Mouse (Mus musculus) hindbrain, embryonic 14.5 days (tissue): ENCODE results near the gene Degs2. TPM values are rescaled to one million over a fixed set of nuclear protein-coding genes. Genes with fewer than 3 reads are reported as not detected.

Source experiments
- ATAC-seq: fragments of 200-750 bp; cut with Nextera tagmentation; 2 replicates; pipeline ENCODE4 v1.8.0; 2017; ENCODE audit warnings: moderate number of reproducible peaks, mild to moderate bottlenecking, moderate TSS enrichment, moderate library complexity; ENCODE audit not compliant: low FRiP score
- DNase-seq: peaks from one replicate; pipeline ENCODE4 v3.0.0-alpha.2; 2015; ENCODE audit warnings: low spot score
- H3K27ac ChIP-seq: fragments of 300-500 bp; sonication (generic); 2 replicates; pipeline ENCODE4 v1.5.1; 2014; ENCODE audit warnings: mild to moderate bottlenecking, moderate library complexity
- H3K27me3 ChIP-seq: fragments of 300-500 bp; sonication (generic); 2 replicates; pipeline ENCODE4 v1.6.1; 2014; ENCODE audit warnings: mild to moderate bottlenecking, low read length, mixed read lengths; ENCODE audit not compliant: control insufficient read depth, insufficient read depth
- H3K36me3 ChIP-seq: fragments of 300-500 bp; sonication (generic); replicated peaks from 2 replicates; pipeline ENCODE4 v1.6.1; 2014; ENCODE audit not compliant: control insufficient read depth, insufficient read depth
- H3K4me1 ChIP-seq: fragments of 300-500 bp; sonication (generic); replicated peaks from 2 replicates; pipeline ENCODE4 v1.6.1; 2014; ENCODE audit warnings: antibody characterized with exemption, low read length, mixed read lengths; ENCODE audit not compliant: control insufficient read depth, insufficient read depth
- H3K4me2 ChIP-seq: fragments of 300-500 bp; sonication (generic); replicated peaks from 2 replicates; pipeline ENCODE4 v1.6.1; 2014; ENCODE audit warnings: mild to moderate bottlenecking, moderate library complexity
- H3K4me3 ChIP-seq: fragments of 300-500 bp; sonication (generic); replicated peaks from 2 replicates; pipeline ENCODE4 v1.5.1; 2014; ENCODE audit warnings: mild to moderate bottlenecking, low read length
- H3K9ac ChIP-seq: fragments of 300-500 bp; sonication (generic); 2 replicates; pipeline ENCODE4 v1.6.1; 2014
- H3K9me3 ChIP-seq: fragments of 300-500 bp; sonication (generic); 2 replicates; pipeline ENCODE4 v1.6.1; 2016; ENCODE audit warnings: low read length; ENCODE audit not compliant: control insufficient read depth
- WGBS: fragments of 180-500 bp; shearing (Covaris S2); extraction: QIAGEN DNeasy Blood & Tissue Kit; methylation state at CpG from one replicate; pipeline ENCODE4 v1.1.7; 2014; 5-methylcytosine and 5-hydroxymethylcytosine counted together
- polyA plus RNA-seq: library from polyadenylated mRNA; unstranded; fragments of >200 nt; fragmentation: Nextera tagmentation; extraction: Ambion mirVana; gene quantifications from 2 replicates; pipeline ENCODE4 v1.2.1, GENCODE M21; 2014

The Degs2 gene
- polyA plus RNA-seq, 1 experiment from 2014 or later = 2.1 TPM

DNA sequence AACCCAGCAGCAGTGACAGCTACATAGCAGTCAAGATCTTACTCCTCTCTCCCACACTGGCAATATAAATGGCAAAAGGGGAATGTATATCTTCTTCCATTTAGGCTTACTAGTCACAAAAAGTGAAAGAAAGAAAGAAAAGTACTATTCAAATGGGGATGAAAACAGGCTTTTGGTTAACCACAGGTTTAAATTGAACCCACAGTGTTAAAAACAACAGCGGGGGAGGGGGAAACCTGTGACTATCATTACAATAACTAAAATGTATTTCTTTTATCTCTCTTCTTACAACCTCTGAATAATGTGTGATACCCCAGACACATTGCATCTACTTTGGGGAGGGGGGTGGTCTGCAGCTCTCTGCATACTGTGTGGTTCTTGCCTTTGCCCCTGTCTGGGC lies 55.9 kb downstream of the Degs2 start:
- 89% methylated on average over 1 of the region's 1 CpGs for WGBS
- ATAC-seq = no peak
- no peak overlapping the region for H3K9ac ChIP-seq

DNA sequence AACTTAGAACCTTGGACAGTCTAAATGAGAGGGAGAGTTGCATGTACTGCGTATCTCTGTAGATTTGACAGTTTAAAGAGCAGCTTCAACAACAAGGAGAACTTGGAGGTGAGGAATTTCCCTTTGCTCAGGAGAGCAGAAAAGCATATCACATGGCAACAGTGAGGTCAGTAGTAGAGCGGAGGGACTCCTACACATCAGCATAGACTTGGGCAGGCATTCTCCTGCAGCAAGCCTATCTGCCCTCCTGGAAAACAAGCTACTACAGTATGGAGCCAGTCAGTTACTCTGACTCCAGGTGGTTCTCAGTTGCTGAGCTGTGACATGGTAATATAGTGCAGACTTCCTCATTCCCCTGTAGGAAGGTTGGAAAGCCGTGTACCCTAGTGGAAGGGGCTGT lies 60.1 kb downstream of the Degs2 start:
- no peak for ATAC-seq
- no peak for DNase-seq
- no peak overlapping the region for H3K4me3 ChIP-seq

More for the DNA sequence above, 55.9 kb downstream of the Degs2 start:
- H3K4me3 ChIP-seq = no peak overlapping the region
- no peak overlapping the region for H3K4me2 ChIP-seq
- no peaks in the 10 kb centered on the region for H3K9me3 ChIP-seq
- no peaks in the 10 kb centered on the region for H3K27me3 ChIP-seq
- DNase-seq = no peak
- no peaks in the 10 kb centered on the region for H3K4me1 ChIP-seq
- peaks cover 36% of the 10 kb centered on the region for H3K36me3 ChIP-seq
- H3K27ac ChIP-seq = no peak overlapping the region

DNA sequence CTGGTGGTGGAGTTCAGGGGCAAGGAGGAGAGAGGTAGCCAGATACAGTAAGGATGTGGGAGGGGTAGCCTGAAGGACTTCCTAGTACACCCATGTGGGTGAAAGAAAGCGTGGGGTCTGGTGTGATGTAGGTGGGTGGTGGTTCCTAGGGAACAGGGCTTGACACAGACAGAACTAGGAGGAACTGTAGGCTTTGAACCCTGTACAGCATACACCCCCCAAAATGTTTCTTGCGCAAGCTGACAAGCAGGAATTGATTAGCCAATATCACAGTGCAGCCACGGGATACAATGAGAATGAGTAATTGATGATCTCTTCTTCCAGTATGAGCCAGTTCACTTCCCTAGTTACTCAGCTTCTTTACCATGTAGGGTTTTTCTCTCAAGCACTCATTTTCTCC lies 63.0 kb downstream of the Degs2 start:
- no peak overlapping the region for H3K27ac ChIP-seq
- no peaks in the 10 kb centered on the region for H3K27me3 ChIP-seq
- H3K4me2 ChIP-seq = no peak overlapping the region
- DNase-seq (no peak), ATAC-seq (no peak)
- H3K4me1 ChIP-seq = peaks cover 2% of the 10 kb centered on the region
- H3K9ac ChIP-seq = no peak overlapping the region
- no peak overlapping the region for H3K4me3 ChIP-seq
- no peaks in the 10 kb centered on the region for H3K9me3 ChIP-seq
- H3K36me3 ChIP-seq = peaks cover 4% of the 10 kb centered on the region; the same call in 1 of the 2 replicates
- WGBS = 80% methylated on average over 3 of the region's 3 CpGs

More for the DNA sequence above, 60.1 kb downstream of the Degs2 start:
- 97% methylated on average over 3 of the region's 3 CpGs for WGBS
- H3K4me1 ChIP-seq = no peaks in the 10 kb centered on the region; the same call in none of the 2 replicates
- no peak overlapping the region for H3K9ac ChIP-seq
- H3K4me2 ChIP-seq = no peak overlapping the region
- 0 out of 2 replicates have a peak, but pooled peaks cover 4% of the 10 kb centered on the region for H3K36me3 ChIP-seq
- H3K9me3 ChIP-seq = no peaks in the 10 kb centered on the region
- no peaks in the 10 kb centered on the region for H3K27me3 ChIP-seq
- no peak overlapping the region for H3K27ac ChIP-seq

DNA sequence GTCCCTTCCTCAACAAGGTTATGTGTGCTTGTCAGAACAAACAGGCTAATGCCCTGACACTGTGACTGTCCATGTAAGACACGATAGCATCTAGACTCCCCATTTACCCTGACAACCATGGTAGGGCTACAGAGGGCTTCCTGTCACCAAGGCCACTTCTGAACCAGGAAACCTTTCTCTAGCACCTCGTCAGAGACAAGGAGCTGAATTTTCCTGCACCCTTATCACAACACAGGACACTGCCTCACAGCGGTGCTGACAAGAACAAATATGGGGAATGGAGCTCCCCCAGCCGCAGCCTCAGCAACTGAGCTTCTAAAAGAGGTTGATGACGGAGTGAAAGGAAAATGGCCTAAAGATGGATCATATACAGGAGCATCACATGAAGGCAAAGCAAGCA lies 64.7 kb downstream of the Degs2 start:
- peaks cover 2% of the 10 kb centered on the region for H3K4me1 ChIP-seq
- ATAC-seq (no peak), DNase-seq (no peak)
- no peak overlapping the region for H3K9ac ChIP-seq
- H3K27ac ChIP-seq = no peak overlapping the region
- H3K9me3 ChIP-seq = no peaks in the 10 kb centered on the region
- no peak overlapping the region for H3K4me2 ChIP-seq
- WGBS = 88% methylated on average over 5 of the region's 5 CpGs
- H3K27me3 ChIP-seq = no peaks in the 10 kb centered on the region
- H3K36me3 ChIP-seq = peaks cover 4% of the 10 kb centered on the region; the same call in 1 of the 2 replicates
- no peak overlapping the region for H3K4me3 ChIP-seq

DNA sequence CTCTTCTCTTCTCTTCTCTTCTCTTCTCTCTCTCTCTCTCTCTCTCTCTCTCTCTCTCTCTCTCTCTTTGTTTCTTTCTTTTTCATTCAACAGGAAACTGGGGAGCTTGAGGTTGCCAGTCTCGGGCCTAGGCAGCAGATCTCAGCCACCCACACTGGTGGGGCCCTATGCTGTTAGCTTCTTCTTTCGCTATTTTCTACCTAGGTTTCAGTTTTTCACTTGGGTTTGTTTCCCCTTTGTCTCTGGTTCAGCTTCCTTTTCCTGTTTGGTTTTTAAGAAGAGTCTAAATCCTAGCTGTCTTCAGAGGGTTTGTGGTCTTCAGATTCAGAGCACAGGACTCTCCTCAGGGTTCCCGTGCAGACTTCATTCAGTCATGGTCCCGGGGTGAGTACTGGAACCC lies 66.6 kb downstream of the Degs2 start:
- H3K9ac ChIP-seq = no peak overlapping the region
- peaks cover 4% of the 10 kb centered on the region; the same call in 1 of the 2 replicates for H3K36me3 ChIP-seq
- no peaks in the 10 kb centered on the region for H3K9me3 ChIP-seq
- H3K4me2 ChIP-seq = no peak overlapping the region
- no peak for DNase-seq
- no peak for ATAC-seq
- 93% methylated on average over 4 of the region's 4 CpGs for WGBS
- no peak overlapping the region for H3K4me3 ChIP-seq
- H3K27me3 ChIP-seq = no peaks in the 10 kb centered on the region
- H3K4me1 ChIP-seq = peaks cover 2% of the 10 kb centered on the region
- no peak overlapping the region for H3K27ac ChIP-seq

DNA sequence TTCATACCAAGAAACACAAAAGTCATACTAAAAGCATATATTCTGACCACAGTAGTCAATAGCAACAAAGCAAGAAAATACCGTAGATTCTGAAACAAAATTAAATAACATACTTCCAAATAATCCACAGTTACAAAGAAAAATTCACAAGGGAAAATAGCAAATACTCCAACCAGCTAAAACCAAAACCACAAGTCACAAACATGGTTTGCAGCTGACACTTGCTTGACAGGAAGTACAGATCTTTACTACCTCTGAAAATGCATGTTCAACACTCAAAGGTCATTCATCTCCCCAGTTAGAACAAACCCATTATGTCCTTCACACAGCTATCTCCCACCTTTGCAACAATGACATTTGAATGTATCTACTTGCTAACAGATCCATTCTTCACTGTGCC lies 68.1 kb downstream of the Degs2 start:
- Histone ChIP-seq H3K27ac (no peak overlapping the region), H3K4me3 (no peak overlapping the region), H3K9ac (no peak overlapping the region), H3K9me3 (no peaks in the 10 kb centered on the region), H3K36me3 (peaks cover 4% of the 10 kb centered on the region; the same call in 1 of the 2 replicates), H3K4me1 (peaks cover 2% of the 10 kb centered on the region; the same call in 1 of the 2 replicates), H3K27me3 (no peaks in the 10 kb centered on the region), H3K4me2 (no peak overlapping the region)
- 93% methylated on average over 1 of the region's 1 CpGs for WGBS
- no peak for ATAC-seq
- DNase-seq = no peak

DNA sequence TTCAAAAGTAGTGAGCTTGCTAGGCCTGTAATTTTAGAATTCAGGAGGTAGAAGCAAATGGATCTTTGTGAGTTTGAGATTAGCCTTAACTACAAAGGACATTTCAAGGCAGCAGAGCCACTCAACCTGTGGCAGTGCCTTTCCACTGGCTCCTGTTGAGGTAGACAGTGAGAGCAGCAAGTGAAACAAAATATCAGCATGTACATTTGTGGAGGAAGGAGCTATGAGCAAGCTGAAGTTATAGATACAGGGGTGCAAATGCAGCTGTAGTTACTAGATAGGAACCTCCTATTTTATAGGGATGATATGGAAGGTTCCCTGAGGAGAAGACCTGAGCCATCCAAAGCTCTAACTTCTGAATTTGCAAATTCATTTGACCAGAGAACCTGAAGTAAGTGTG lies 69.6 kb downstream of the Degs2 start:
- Histone ChIP-seq H3K4me2 (no peak overlapping the region), H3K4me3 (no peak overlapping the region), H3K36me3 (no peaks in the 10 kb centered on the region; the same call in 1 of the 2 replicates), H3K4me1 (0 out of 2 replicates have a peak, but pooled peaks cover 2% of the 10 kb centered on the region), H3K9ac (no peak overlapping the region), H3K27ac (no peak overlapping the region), H3K9me3 (no peaks in the 10 kb centered on the region), H3K27me3 (no peaks in the 10 kb centered on the region)
- ATAC-seq (no peak), DNase-seq (no peak)

DNA sequence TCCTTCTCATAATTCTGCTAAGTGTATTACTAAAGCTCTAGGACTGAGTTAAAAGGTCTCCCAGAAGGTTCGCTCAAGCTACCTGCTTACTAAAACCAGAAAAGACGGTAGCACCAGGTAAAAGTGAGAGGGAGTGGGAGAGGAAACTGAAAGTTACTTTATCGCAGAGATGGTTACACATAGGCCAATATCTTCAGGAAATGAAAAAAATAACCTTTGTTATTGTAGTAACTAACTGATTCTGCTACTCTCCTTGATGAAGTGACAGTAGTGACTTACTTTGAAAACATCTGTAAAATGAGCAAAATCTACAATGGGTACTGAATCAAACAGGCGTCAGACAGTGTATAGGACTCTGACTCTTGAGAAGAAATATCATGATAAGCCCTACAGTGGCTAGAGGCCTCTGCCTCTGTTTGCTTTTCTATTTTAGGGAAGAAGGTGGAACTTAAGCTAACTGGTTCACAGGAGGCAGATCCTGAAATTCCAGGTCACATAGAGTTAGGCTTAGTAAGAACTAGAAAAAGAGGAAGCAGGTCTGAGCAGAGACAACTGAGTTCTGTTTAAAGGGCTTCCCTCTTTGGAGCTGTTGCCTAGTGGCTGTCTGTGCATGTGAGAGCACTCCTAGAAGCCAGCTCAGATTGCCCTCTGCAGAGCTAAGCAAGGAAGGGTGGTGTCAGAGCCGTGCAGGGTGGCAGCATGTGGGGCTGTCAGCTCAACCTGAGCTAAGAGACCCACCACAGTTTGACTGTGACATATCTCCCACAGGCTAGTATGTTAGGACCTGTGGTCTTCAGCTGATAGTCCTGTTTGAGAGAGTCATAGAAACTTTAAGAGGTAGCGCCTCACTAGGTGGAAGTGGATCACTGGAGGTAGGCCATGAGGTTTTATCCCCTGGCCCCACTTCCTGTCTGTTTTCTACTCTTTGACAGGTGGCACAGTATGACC lies 71.1 kb downstream of the Degs2 start:
- H3K27ac ChIP-seq = no peak overlapping the region
- H3K9ac ChIP-seq = no peak overlapping the region
- H3K4me3 ChIP-seq = no peak overlapping the region
- no peaks in the 10 kb centered on the region; the same call in 1 of the 2 replicates for H3K36me3 ChIP-seq
- no peak overlapping the region for H3K4me2 ChIP-seq
- no peak for DNase-seq
- ATAC-seq = no peak
- WGBS = 94% methylated on average over 6 of the region's 6 CpGs
- 0 out of 2 replicates have a peak, but pooled peaks cover 2% of the 10 kb centered on the region for H3K4me1 ChIP-seq
- H3K9me3 ChIP-seq = no peaks in the 10 kb centered on the region
- no peaks in the 10 kb centered on the region for H3K27me3 ChIP-seq

DNA sequence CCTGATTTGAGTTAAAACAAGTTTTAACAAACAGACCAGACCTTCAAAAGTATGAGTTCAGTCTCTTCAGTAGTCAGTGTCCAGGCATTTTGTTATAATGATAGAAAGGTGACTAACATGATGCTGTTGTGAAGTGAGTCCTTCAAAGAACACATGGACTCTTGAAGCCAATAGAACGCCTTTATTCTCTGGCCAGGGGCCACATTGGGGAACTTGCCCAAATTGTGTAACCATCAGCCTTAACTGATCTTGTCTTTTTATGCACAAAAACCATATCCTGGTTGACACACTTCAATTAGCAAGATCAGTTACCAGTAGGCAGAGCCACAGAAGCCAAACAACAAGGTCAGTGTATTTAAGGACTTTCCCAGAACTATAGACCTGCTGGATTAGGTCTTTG lies 72.6 kb downstream of the Degs2 start:
- H3K4me1 ChIP-seq = no peaks in the 10 kb centered on the region; the same call in 1 of the 2 replicates
- ATAC-seq (no peak), DNase-seq (no peak)
- no peak overlapping the region for H3K27ac ChIP-seq
- no peak overlapping the region for H3K4me2 ChIP-seq
- no peaks in the 10 kb centered on the region; the same call in 1 of the 2 replicates for H3K36me3 ChIP-seq
- H3K9me3 ChIP-seq = no peaks in the 10 kb centered on the region
- H3K9ac ChIP-seq = no peak overlapping the region
- no peak overlapping the region for H3K4me3 ChIP-seq
- H3K27me3 ChIP-seq = no peaks in the 10 kb centered on the region
- WGBS = 97% methylated on average over 1 of the region's 1 CpGs
